Mouse (Mus musculus): Measurements from ENCODE around the gene Dnmbp. TPM values are rescaled to one million over a fixed set of nuclear protein-coding genes. Genes with fewer than 3 reads are reported as not detected.
A peak's percentile ranks its signal among the peaks of the same experiment; 100 is the strongest.

The Dnmbp gene
- polyA plus RNA-seq, 1 experiment from 2014 or later: 21.4 TPM

- Histone ChIP-seq H3K36me3 (ENCODE audit: control insufficient read depth, insufficient read depth) (peaks cover 10% of the 10 kb centered on the region), H3K4me3 (ENCODE audit: low read depth, low read length) (no peak overlapping the region), H3K9ac (ENCODE audit: low read depth, low read length) (no peak overlapping the region), H3K4me2 (replicated peaks; ENCODE audit: low read depth) (no peak overlapping the region), H3K27ac (ENCODE audit: low read depth, low read length) (no peak overlapping the region), H3K4me1 (replicated peaks; ENCODE audit: control insufficient read depth, insufficient read depth, low read length) (peaks cover 22% of the 10 kb centered on the region), H3K9me3 (ENCODE audit: control insufficient read depth) (no peaks in the 10 kb centered on the region), H3K27me3 (replicated peaks; ENCODE audit: control insufficient read depth, insufficient read depth, low read length) (no peaks in the 10 kb centered on the region)
- no peak for TF ChIP-seq CTCF (IDR thresholded peaks at IDR 0.05; ENCODE audit: low read depth)
- 56% methylated on average over 8 of the region's 8 CpGs for WGBS
- ATAC-seq: no peak
Measured at GRCm38 (mm10) chr19:43877364-43877763, 62.6 kb downstream of the Dnmbp start.

GRCm38 (mm10) chr19:43875996-43876395 lies 64.0 kb downstream of the Dnmbp start:
- Histone ChIP-seq H3K4me2 (replicated peaks; ENCODE audit: low read depth) (no peak overlapping the region), H3K27ac (ENCODE audit: low read depth, low read length) (no peak overlapping the region)
- 40% methylated on average over 2 of the region's 2 CpGs for WGBS

GRCm38 (mm10) chr19:43874351-43874750 lies 65.6 kb downstream of the Dnmbp start:
- no peak overlapping the region for H3K4me2 ChIP-seq (replicated peaks; ENCODE audit: low read depth)
- no peak for ATAC-seq
- no peaks in the 10 kb centered on the region for H3K27me3 ChIP-seq (replicated peaks; ENCODE audit: control insufficient read depth, insufficient read depth, low read length)
- no peak overlapping the region for H3K27ac ChIP-seq (ENCODE audit: low read depth, low read length)
- no peak overlapping the region for H3K9ac ChIP-seq (ENCODE audit: low read depth, low read length)
- H3K9me3 ChIP-seq (ENCODE audit: control insufficient read depth): no peaks in the 10 kb centered on the region
- 91% methylated on average over 11 of the region's 11 CpGs for WGBS
- H3K4me3 ChIP-seq (ENCODE audit: low read depth, low read length): no peak overlapping the region
- peaks cover 41% of the 10 kb centered on the region for H3K36me3 ChIP-seq (ENCODE audit: control insufficient read depth, insufficient read depth)
- no peak for TF ChIP-seq CTCF (IDR thresholded peaks at IDR 0.05; ENCODE audit: low read depth)
- H3K4me1 ChIP-seq (replicated peaks; ENCODE audit: control insufficient read depth, insufficient read depth, low read length): peaks cover 14% of the 10 kb centered on the region

More at GRCm38 (mm10) chr19:43875996-43876395, 64.0 kb downstream of the Dnmbp start:
- no peak for TF ChIP-seq CTCF (IDR thresholded peaks at IDR 0.05; ENCODE audit: low read depth)
- Histone ChIP-seq H3K27me3 (replicated peaks; ENCODE audit: control insufficient read depth, insufficient read depth, low read length) (no peaks in the 10 kb centered on the region), H3K36me3 (ENCODE audit: control insufficient read depth, insufficient read depth) (peaks cover 24% of the 10 kb centered on the region), H3K4me3 (ENCODE audit: low read depth, low read length) (no peak overlapping the region), H3K9me3 (ENCODE audit: control insufficient read depth) (no peaks in the 10 kb centered on the region), H3K4me1 (replicated peaks; ENCODE audit: control insufficient read depth, insufficient read depth, low read length) (peaks cover 22% of the 10 kb centered on the region), H3K9ac (ENCODE audit: low read depth, low read length) (no peak overlapping the region)
- ATAC-seq: no peak

GRCm38 (mm10) chr19:43870418-43870817 lies 69.6 kb downstream of the Dnmbp start:
- peaks cover 79% of the 10 kb centered on the region for H3K36me3 ChIP-seq (ENCODE audit: control insufficient read depth, insufficient read depth)
- 92% methylated on average over 4 of the region's 4 CpGs for WGBS
- TF ChIP-seq CTCF (IDR thresholded peaks at IDR 0.05; ENCODE audit: low read depth): no peak

GRCm38 (mm10) chr19:43857347-43857746 lies 82.6 kb downstream of the Dnmbp start:
- no peak overlapping the region for H3K9ac ChIP-seq (ENCODE audit: low read depth, low read length)
- peak; percentile 70 for ATAC-seq
- H3K4me2 ChIP-seq (replicated peaks; ENCODE audit: low read depth): no peak overlapping the region
- no peaks in the 10 kb centered on the region for H3K4me1 ChIP-seq (replicated peaks; ENCODE audit: control insufficient read depth, insufficient read depth, low read length)
- no peak overlapping the region for H3K27ac ChIP-seq (ENCODE audit: low read depth, low read length)
- no peaks in the 10 kb centered on the region for H3K9me3 ChIP-seq (ENCODE audit: control insufficient read depth)
- peak; percentile 72 for TF ChIP-seq CTCF (IDR thresholded peaks at IDR 0.05; ENCODE audit: low read depth)
- no peak overlapping the region for H3K4me3 ChIP-seq (ENCODE audit: low read depth, low read length)
- 65% methylated on average over 6 of the region's 6 CpGs for WGBS
- peaks cover 86% of the 10 kb centered on the region for H3K36me3 ChIP-seq (ENCODE audit: control insufficient read depth, insufficient read depth)
- no peaks in the 10 kb centered on the region for H3K27me3 ChIP-seq (replicated peaks; ENCODE audit: control insufficient read depth, insufficient read depth, low read length)

More at GRCm38 (mm10) chr19:43870418-43870817, 69.6 kb downstream of the Dnmbp start:
- Histone ChIP-seq H3K4me1 (replicated peaks; ENCODE audit: control insufficient read depth, insufficient read depth, low read length) (no peaks in the 10 kb centered on the region), H3K4me2 (replicated peaks; ENCODE audit: low read depth) (no peak overlapping the region), H3K9ac (ENCODE audit: low read depth, low read length) (no peak overlapping the region), H3K4me3 (ENCODE audit: low read depth, low read length) (no peak overlapping the region), H3K27me3 (replicated peaks; ENCODE audit: control insufficient read depth, insufficient read depth, low read length) (no peaks in the 10 kb centered on the region), H3K27ac (ENCODE audit: low read depth, low read length) (no peak overlapping the region), H3K9me3 (ENCODE audit: control insufficient read depth) (no peaks in the 10 kb centered on the region)
- ATAC-seq: no peak

GRCm38 (mm10) chr19:43852837-43853545 lies 87.0 kb downstream of the Dnmbp start:
- no peaks in the 10 kb centered on the region for H3K4me1 ChIP-seq (replicated peaks; ENCODE audit: control insufficient read depth, insufficient read depth, low read length)
- peaks cover 87% of the 10 kb centered on the region for H3K36me3 ChIP-seq (ENCODE audit: control insufficient read depth, insufficient read depth)
- WGBS: 75% methylated on average over 7 of the region's 7 CpGs
- no peak overlapping the region for H3K9ac ChIP-seq (ENCODE audit: low read depth, low read length)
- no peak overlapping the region for H3K4me2 ChIP-seq (replicated peaks; ENCODE audit: low read depth)
- ATAC-seq: no peak
- H3K27ac ChIP-seq (ENCODE audit: low read depth, low read length): no peak overlapping the region
- TF ChIP-seq CTCF (IDR thresholded peaks at IDR 0.05; ENCODE audit: low read depth): peak; percentile 66
- no peaks in the 10 kb centered on the region for H3K9me3 ChIP-seq (ENCODE audit: control insufficient read depth)
- H3K27me3 ChIP-seq (replicated peaks; ENCODE audit: control insufficient read depth, insufficient read depth, low read length): no peaks in the 10 kb centered on the region
- no peak overlapping the region for H3K4me3 ChIP-seq (ENCODE audit: low read depth, low read length)
